Mouse (Mus musculus) liver, embryonic 14.5 days (tissue): Measurements from ENCODE around the gene Aldh3b2. TPM values are rescaled to one million over a fixed set of nuclear protein-coding genes. Genes with fewer than 3 reads are reported as not detected.
"Not testable (repeated sequence)": the region's sequence is repeated elsewhere in the genome, so short reads cannot be mapped to it uniquely, and the experiment has no call there.

Source experiments
- ATAC-seq: fragments of 200-750 bp; cut with Nextera tagmentation; 2 replicates; pipeline ENCODE4 v1.8.0; 2017; ENCODE audit warnings: moderate number of reproducible peaks, mild to moderate bottlenecking, moderate library complexity; ENCODE audit not compliant: insufficient read depth
- DNase-seq, 3 experiments: peaks; one replicate each; pipeline ENCODE4 v3.0.0-alpha.2; 2012 to 2013; ENCODE audit warnings: low read depth in 3 of 3, low spot score in 3 of 3
- H3K27ac ChIP-seq: fragments of 300-500 bp; sonication (generic); 2 replicates; pipeline ENCODE4 v1.5.1; 2014; ENCODE audit warnings: moderate library complexity, mild to moderate bottlenecking, control low read depth, inconsistent platforms
- H3K27me3 ChIP-seq: fragments of 300-500 bp; sonication (generic); 2 replicates; pipeline ENCODE4 v1.6.1; 2014; ENCODE audit warnings: mild to moderate bottlenecking, low read length, moderate library complexity; ENCODE audit not compliant: control insufficient read depth, insufficient read depth
- H3K36me3 ChIP-seq: fragments of 300-500 bp; sonication (generic); replicated peaks from 2 replicates; pipeline ENCODE4 v1.6.1; 2014; ENCODE audit warnings: low read depth; ENCODE audit not compliant: control insufficient read depth, insufficient read depth
- H3K4me1 ChIP-seq, 2 experiments: fragments of 200-500 bp in 1 of 2; fragments of 300-500 bp in 1 of 2; sonication (generic) in 1 of 2; replicated peaks; 2 replicates each; pipeline ENCODE4 v1.6.1; 2012 to 2014; ENCODE audit warnings: antibody characterized with exemption in 1 of 2, inconsistent platforms in 1 of 2, low read length in 1 of 2; ENCODE audit not compliant: control insufficient read depth in 2 of 2, insufficient read depth in 2 of 2
- H3K4me2 ChIP-seq: fragments of 300-500 bp; sonication (generic); 2 replicates; pipeline ENCODE4 v1.6.1; 2014; ENCODE audit warnings: low read depth, mild to moderate bottlenecking, control low read depth, moderate library complexity
- H3K4me3 ChIP-seq, 2 experiments: fragments of 200-500 bp in 1 of 2; fragments of 300-500 bp in 1 of 2; sonication (generic) in 1 of 2; 2 replicates each; pipeline ENCODE4 v1.5.1; 2012 to 2014; ENCODE audit warnings: low read depth in 2 of 2, low read length in 2 of 2, mild to moderate bottlenecking in 2 of 2, control low read depth in 1 of 2, inconsistent platforms in 1 of 2, moderate library complexity in 1 of 2; ENCODE audit not compliant: insufficient read depth in 1 of 2
- H3K9ac ChIP-seq: fragments of 300-500 bp; sonication (generic); replicated peaks from 2 replicates; pipeline ENCODE4 v1.6.1; 2014; ENCODE audit warnings: mild to moderate bottlenecking, control low read depth, moderate library complexity
- H3K9me3 ChIP-seq: fragments of 300-500 bp; sonication (generic); 2 replicates; pipeline ENCODE4 v1.6.1; 2016; ENCODE audit warnings: low read length, mixed read lengths; ENCODE audit not compliant: control insufficient read depth
- CTCF ChIP-seq: IDR thresholded peaks from 2 replicates; pipeline ENCODE4 v1.5.1; 2016; ENCODE audit warnings: antibody characterized with exemption, low read depth, control low read depth
- EP300 ChIP-seq: IDR thresholded peaks from 2 replicates; pipeline ENCODE4 v1.6.1; 2016; ENCODE audit warnings: antibody characterized with exemption, low read depth
- WGBS: fragments of 180-500 bp; shearing (Covaris S2); extraction: QIAGEN DNeasy Blood & Tissue Kit; methylation state at CpG from one replicate; pipeline ENCODE4 v1.1.7; 2014; ENCODE audit not compliant: insufficient replicate concordance; 5-methylcytosine and 5-hydroxymethylcytosine counted together
- polyA plus RNA-seq, 2 experiments: library from polyadenylated mRNA; depleted of rRNA in 1 of 2; stranded (reverse) in 1 of 2; unstranded in 1 of 2; fragments of >200 nt; fragmentation: Nextera tagmentation in 1 of 2; extraction: Ambion mirVana in 1 of 2; gene quantifications; 2 replicates each; pipeline versions ENCODE4 v1.2.1 to v1.2.3; 2012 to 2014

Gene Aldh3b2
- polyA plus RNA-seq, 2 experiments = 0.33 to 0.48 TPM

- Histone ChIP-seq H3K9me3 (no peaks in the 10 kb centered on the region), H3K36me3 (no peaks in the 10 kb centered on the region), H3K4me2 (no peak overlapping the region), H3K4me1 (peaks cover 5% of the 10 kb centered on the region in 2 experiments; a peak in 3 of 4 replicates), H3K4me3 (no peak overlapping the region), H3K27me3 (no peaks in the 10 kb centered on the region), H3K27ac (no peak overlapping the region), H3K9ac (no peak overlapping the region)
- DNase-seq (no peak), ATAC-seq (no peak)
- no peak for TF ChIP-seq EP300
- no peak for TF ChIP-seq CTCF
- WGBS = 26% methylated on average over 3 of the region's 3 CpGs
These were observed 4.9 kb upstream of the Aldh3b2 start for GRCm38 (mm10) chr19:3967258-3967657.

- H3K4me3 ChIP-seq, H3K36me3 ChIP-seq, H3K9ac ChIP-seq, H3K27ac ChIP-seq, ATAC-seq, H3K27me3 ChIP-seq, H3K4me2 ChIP-seq, DNase-seq, H3K9me3 ChIP-seq: not testable (repeated sequence)
- 72% methylated on average over 6 of the region's 6 CpGs for WGBS
- H3K4me1 ChIP-seq = peaks cover 5 to 12% of the 10 kb centered on the region in 2 experiments; a peak in 3 of 4 replicates
These were observed 2.5 kb downstream of the Aldh3b2 start for GRCm38 (mm10) chr19:3974608-3975007.

GRCm38 (mm10) chr19:3975866-3976265, 3.7 kb downstream of the Aldh3b2 start:
- no peak for TF ChIP-seq EP300
- no peak for TF ChIP-seq CTCF
- 55% methylated on average over 2 of the region's 2 CpGs for WGBS
- ATAC-seq = no peak

GRCm38 (mm10) chr19:3980309-3980708, 8.2 kb downstream of the Aldh3b2 start:
- Histone ChIP-seq H3K27me3 (no peaks in the 10 kb centered on the region), H3K36me3 (no peaks in the 10 kb centered on the region), H3K9me3 (no peaks in the 10 kb centered on the region), H3K9ac (no peak overlapping the region), H3K4me2 (no peak overlapping the region), H3K4me3 (no peak overlapping the region), H3K27ac (no peak overlapping the region), H3K4me1 (peaks cover 0 to 4% of the 10 kb centered on the region in 2 experiments; a peak in 2 of 4 replicates)
- TF ChIP-seq EP300 (no peak), CTCF (peak; percentile 91)
- peak; percentile 58 to 68 (median 66) for DNase-seq
- WGBS = 13% methylated on average over 4 of the region's 4 CpGs
- ATAC-seq = no peak; the same call in 1 of the 2 replicates

More at GRCm38 (mm10) chr19:3975866-3976265, 3.7 kb downstream of the Aldh3b2 start:
- H3K27ac ChIP-seq = no peak overlapping the region
- H3K9ac ChIP-seq = no peak overlapping the region
- H3K36me3 ChIP-seq = no peaks in the 10 kb centered on the region
- no peak for DNase-seq
- H3K4me2 ChIP-seq = no peak overlapping the region
- H3K27me3 ChIP-seq = no peaks in the 10 kb centered on the region
- H3K4me1 ChIP-seq = peaks cover 5 to 12% of the 10 kb centered on the region in 2 experiments; a peak in 3 of 4 replicates
- H3K4me3 ChIP-seq = no peak overlapping the region
- no peaks in the 10 kb centered on the region for H3K9me3 ChIP-seq

- H3K36me3 ChIP-seq = no peaks in the 10 kb centered on the region
- no peak overlapping the region for H3K27ac ChIP-seq
- H3K4me3 ChIP-seq = no peak overlapping the region
- no peak overlapping the region for H3K4me2 ChIP-seq
- no peak for TF ChIP-seq CTCF
- TF ChIP-seq EP300 = no peak
- DNase-seq = no peak
- ATAC-seq = no peak
- no peaks in the 10 kb centered on the region for H3K27me3 ChIP-seq
- H3K9ac ChIP-seq = no peak overlapping the region
- peaks cover 0 to 10% of the 10 kb centered on the region in 2 experiments; a peak in 2 of 4 replicates for H3K4me1 ChIP-seq
- WGBS = 68% methylated on average over 9 of the region's 9 CpGs
- H3K9me3 ChIP-seq = no peaks in the 10 kb centered on the region
These were observed 8.8 kb downstream of the Aldh3b2 start for GRCm38 (mm10) chr19:3980917-3981316.
